Mouse (Mus musculus) right cerebral cortex, postnatal 25 days (tissue): ENCODE measurements around the gene Hspa1a.
"Not testable (repeated sequence)": the region's sequence is repeated elsewhere in the genome, so short reads cannot be mapped to it uniquely, and the experiment has no call there.

Source experiments
- DNase-seq: peaks from one replicate; pipeline ENCODE4 v3.0.0; 2022

The Hspa1a gene

GRCm38 (mm10) chr17:34962841-34963240, 9.1 kb downstream of the Hspa1a start:
- no peak for DNase-seq

- no peak for DNase-seq
These were observed 9.8 kb downstream of the Hspa1a start for GRCm38 (mm10) chr17:34962125-34962524.

- no peak for DNase-seq
These were observed 11.1 kb downstream of the Hspa1a start for GRCm38 (mm10) chr17:34960702-34961493.

- no peak for DNase-seq
These were observed 12.0 kb downstream of the Hspa1a start for GRCm38 (mm10) chr17:34959881-34960515.

GRCm38 (mm10) chr17:34959130-34959778, 12.7 kb downstream of the Hspa1a start, which contains the start of gene Hspa1b:
TSS of gene Hspa1b (minus strand) at chr17:34959238.
- DNase-seq = peak; percentile 78

DNA sequence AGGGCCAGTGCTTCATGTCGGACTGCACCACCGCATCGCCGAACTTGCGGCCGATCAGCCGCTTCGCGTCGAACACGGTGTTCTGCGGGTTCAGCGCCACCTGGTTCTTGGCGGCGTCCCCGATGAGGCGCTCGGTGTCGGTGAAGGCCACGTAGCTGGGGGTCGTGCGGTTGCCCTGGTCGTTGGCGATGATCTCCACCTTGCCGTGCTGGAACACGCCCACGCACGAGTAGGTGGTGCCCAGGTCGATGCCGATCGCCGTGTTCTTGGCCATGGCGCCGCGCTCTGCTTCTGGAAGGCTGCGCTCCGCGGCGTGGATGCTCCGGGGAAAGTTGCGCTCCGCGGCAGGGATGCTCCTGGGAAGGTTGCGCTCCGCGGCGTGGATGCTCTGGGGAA, 13.2 kb downstream of the Hspa1a start:
- not testable (repeated sequence) for DNase-seq

GRCm38 (mm10) chr17:34957966-34958365, 14.0 kb downstream of the Hspa1a start:
- DNase-seq = not testable (repeated sequence)

DNA sequence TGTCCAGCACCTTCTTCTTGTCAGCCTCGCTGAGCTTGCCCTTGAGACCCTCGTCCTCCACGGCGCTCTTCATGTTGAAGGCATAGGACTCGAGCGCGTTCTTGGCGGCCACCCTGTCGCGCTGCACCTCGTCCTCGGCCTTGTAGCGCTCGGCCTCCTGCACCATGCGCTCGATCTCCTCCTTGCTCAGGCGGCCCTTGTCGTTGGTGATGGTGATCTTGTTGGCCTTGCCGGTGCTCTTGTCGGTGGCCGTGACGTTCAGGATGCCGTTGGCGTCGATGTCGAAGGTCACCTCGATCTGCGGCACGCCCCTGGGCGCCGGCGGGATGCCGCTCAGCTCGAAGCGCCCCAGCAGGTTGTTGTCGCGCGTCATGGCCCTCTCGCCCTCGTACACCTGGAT, 14.7 kb downstream of the Hspa1a start:
- not testable (repeated sequence) for DNase-seq

- DNase-seq = no peak
These were observed 15.6 kb downstream of the Hspa1a start for GRCm38 (mm10) chr17:34956340-34956739.

- DNase-seq = no peak
These were observed 16.1 kb downstream of the Hspa1a start for GRCm38 (mm10) chr17:34955884-34956283.

GRCm38 (mm10) chr17:34954831-34955230, 17.1 kb downstream of the Hspa1a start:
- no peak for DNase-seq

GRCm38 (mm10) chr17:34953904-34954303, 18.1 kb downstream of the Hspa1a start:
- DNase-seq = no peak

DNA sequence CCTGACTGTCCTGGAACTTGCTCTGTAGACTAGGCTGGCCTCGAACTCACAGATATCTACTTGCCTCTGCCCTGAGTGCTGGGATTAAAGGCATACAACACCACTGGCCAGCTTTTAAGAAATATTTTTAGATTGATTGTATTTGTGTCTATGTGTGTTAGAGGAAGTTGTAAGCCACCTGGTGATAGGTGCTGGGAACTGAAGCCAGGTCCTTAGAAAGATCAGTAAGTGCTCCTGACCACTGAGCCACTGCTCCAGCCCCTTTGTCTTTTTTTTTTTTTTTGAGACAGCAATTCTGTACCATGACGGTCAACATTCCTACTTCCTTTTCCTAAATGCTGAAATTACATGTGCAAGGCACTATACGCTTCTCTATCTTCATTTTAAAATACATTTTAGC, 18.7 kb downstream of the Hspa1a start:
- no peak for DNase-seq

- DNase-seq = no peak
These were observed 19.4 kb downstream of the Hspa1a start for GRCm38 (mm10) chr17:34952378-34953040.

DNA sequence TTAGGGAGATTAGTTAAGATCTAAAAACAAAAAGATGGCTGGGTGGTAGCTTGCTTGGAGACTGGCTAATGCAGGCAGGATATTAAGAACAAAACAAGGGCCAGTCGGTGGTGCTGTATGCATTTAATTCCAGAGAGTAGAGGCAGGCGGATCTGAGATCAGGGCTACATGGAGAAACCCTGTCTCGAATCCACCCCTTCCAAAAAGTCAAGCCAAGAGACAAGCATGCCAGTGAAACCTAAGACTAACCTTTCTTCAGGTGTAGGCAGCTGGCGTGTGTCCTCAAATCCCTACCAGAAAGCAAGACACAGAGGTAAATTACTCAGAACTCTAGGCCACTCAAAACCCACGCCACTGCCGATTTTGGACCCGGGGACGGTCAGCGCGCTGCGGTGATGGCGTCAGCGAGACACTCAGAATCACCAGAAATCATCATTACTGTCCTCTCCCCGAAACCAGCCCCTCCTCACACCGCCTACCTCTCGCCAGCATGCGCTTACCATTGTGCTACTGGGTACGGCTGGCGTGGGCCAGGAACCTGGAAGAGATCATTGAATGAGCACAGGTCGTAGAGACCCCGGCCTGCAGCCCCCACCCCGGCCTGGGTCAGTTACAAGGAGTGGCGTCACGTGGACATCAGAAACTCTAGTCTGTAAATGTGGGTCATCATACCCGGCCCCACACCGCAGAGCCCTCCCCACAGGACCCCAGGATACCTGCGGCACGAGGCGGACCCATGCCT, 20.1 kb downstream of the Hspa1a start:
- peak; percentile 70 for DNase-seq

GRCm38 (mm10) chr17:34950514-34951455, 21.2 kb downstream of the Hspa1a start:
- DNase-seq = no peak

DNA sequence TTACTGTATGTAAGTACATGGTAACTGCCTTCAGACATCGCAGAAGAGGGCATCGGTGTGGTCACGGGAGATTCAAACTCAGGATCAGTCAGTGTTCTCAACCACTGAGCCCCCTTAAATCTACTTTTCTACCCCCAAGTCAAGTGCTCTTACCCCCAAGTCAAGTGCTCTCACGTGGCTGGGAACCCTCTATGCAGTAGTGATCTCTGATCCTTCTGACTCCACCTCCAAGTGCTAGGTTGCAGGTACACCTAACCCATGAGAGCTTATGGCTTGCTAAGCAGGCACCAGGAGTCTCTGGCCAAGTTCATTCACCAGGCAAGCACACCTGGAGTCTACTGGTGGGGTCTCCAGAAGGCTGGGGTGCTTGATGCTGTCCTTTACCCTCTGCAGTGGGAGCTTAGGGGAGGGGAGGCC, 22.4 kb downstream of the Hspa1a start:
- DNase-seq = no peak

GRCm38 (mm10) chr17:34948721-34949552, 23.0 kb downstream of the Hspa1a start:
- DNase-seq = not testable (repeated sequence)

GRCm38 (mm10) chr17:34947606-34948005, 24.4 kb downstream of the Hspa1a start:
- DNase-seq = no peak

- DNase-seq = no peak
These were observed 25.3 kb downstream of the Hspa1a start for GRCm38 (mm10) chr17:34946486-34947140.
